Mouse (Mus musculus) heart, embryonic 10.5 days (tissue): ENCODE measurements around the gene Nob1. TPM values are rescaled to one million over a fixed set of nuclear protein-coding genes. Genes with fewer than 3 reads are reported as not detected.

ENCODE experiments used
- DNase-seq: peaks from one replicate; pipeline ENCODE4 v3.0.0-alpha.2; 2017; ENCODE audit warnings: low spot score
- H3K27ac ChIP-seq: fragments of 300-500 bp; sonication (generic); 2 replicates; pipeline ENCODE4 v1.5.1; 2016; ENCODE audit warnings: mild to moderate bottlenecking
- H3K27me3 ChIP-seq: fragments of 300-500 bp; sonication (generic); 2 replicates; pipeline ENCODE4 v1.6.1; 2016; ENCODE audit warnings: mild to moderate bottlenecking; ENCODE audit not compliant: poor library complexity, insufficient read depth, severe bottlenecking
- H3K36me3 ChIP-seq: fragments of 300-500 bp; sonication (generic); 2 replicates; pipeline ENCODE4 v1.6.1; 2016; ENCODE audit warnings: mild to moderate bottlenecking, moderate library complexity
- H3K4me1 ChIP-seq: fragments of 300-500 bp; sonication (generic); 2 replicates; pipeline ENCODE4 v1.6.1; 2016; ENCODE audit warnings: mild to moderate bottlenecking
- H3K4me3 ChIP-seq: fragments of 300-500 bp; sonication (generic); 2 replicates; pipeline ENCODE4 v1.5.1; 2016; ENCODE audit warnings: mild to moderate bottlenecking, moderate library complexity
- H3K9me3 ChIP-seq: fragments of 300-500 bp; sonication (generic); 2 replicates; pipeline ENCODE4 v1.6.1; 2016; ENCODE audit warnings: mild to moderate bottlenecking, moderate library complexity
- WGBS: fragments of 180-500 bp; shearing (Covaris S2); methylation state at CpG from one replicate; pipeline ENCODE4 v1.1.7; 2016; 5-methylcytosine and 5-hydroxymethylcytosine counted together
- polyA plus RNA-seq: library from polyadenylated mRNA; unstranded; fragments of >200 nt; fragmentation: Nextera tagmentation; extraction: Ambion mirVana; gene quantifications from 2 replicates; pipeline ENCODE4 v1.2.1, GENCODE M21; 2016

Gene Nob1
- polyA plus RNA-seq, 1 experiment from 2014 or later, result 80.1 TPM

DNA sequence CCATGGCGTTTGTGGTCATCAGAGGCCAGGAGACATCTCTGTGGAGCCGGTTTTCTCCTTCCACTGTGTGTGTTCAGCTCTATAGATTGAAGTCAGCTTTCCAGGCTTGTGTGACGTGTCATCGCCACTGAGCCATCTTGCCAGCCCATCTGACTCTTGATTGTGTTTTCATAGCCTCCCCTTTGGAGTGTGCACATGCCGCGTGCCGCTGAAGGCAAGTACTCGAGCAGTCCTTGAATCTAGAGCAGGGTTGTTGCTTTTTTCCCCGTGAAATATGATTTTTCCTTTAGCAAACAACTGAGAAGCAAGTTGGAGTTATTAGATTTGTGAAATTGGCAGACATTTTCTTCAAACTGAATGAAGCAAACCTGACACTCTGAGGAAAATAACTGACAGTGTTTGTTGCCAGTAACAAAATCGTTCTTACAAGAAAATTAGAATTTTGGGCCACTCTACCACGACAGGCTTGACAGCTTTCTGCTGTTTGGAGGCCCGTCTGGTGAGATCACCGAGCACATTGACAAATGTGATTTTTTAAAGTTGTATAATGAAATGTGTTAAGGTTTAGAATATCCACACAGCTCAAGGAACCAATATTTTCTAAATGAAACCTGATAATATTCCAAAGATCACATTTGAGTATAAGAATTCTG is 26.7 kb upstream of the Nob1 start:
- peaks cover 16% of the 10 kb centered on the region for H3K4me1 ChIP-seq
- 88% methylated on average over 13 of the region's 13 CpGs for WGBS
- DNase-seq, result no peak
- H3K27ac ChIP-seq, result no peak overlapping the region
- H3K36me3 ChIP-seq, result peaks cover 18% of the 10 kb centered on the region
- no peak overlapping the region for H3K4me3 ChIP-seq
- no peaks in the 10 kb centered on the region for H3K9me3 ChIP-seq
- no peaks in the 10 kb centered on the region for H3K27me3 ChIP-seq

DNA sequence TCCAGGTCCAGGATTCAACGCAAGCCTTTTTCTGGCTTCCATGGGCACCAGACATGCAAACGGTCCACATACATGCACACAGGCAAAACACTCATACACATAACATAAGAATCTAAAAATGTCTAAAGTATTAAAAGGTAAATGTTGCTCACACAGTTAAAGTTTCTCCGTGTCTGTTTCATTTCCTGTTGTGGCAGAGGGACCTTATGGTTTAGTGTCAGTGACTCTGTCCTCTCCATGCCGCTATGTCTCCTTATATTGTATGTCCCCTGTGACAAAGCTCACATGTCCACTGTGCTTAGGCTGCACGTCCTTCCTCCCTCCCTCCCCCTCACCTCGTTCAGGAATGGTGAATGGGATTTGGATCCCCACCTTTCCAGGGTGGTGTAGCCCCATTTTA is 24.8 kb upstream of the Nob1 start:
- 76% methylated on average over 6 of the region's 6 CpGs for WGBS
- no peak for DNase-seq
- Histone ChIP-seq H3K36me3 (peaks cover 16% of the 10 kb centered on the region), H3K4me3 (no peak overlapping the region), H3K27me3 (no peaks in the 10 kb centered on the region), H3K27ac (no peak overlapping the region), H3K4me1 (peaks cover 16% of the 10 kb centered on the region), H3K9me3 (no peaks in the 10 kb centered on the region)

DNA sequence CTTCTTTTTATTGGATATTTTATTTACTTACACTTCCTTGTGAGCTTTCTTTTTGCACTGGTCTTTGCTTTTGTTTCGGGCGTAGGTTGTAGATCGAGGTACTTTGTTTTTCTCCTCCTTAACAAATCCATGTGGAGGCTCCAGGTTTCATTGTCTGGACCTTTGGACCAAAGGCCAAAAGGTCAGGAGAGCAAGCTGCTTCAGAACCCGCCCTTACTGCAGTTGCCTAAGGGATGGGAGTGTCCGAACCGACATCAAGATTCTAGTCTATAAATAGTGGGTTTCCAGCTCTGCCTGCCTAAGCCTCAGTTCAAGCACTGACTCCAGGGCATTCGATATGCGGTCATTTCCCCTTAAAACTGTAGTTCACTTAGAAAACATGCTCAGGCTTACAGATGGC is 24.3 kb upstream of the Nob1 start:
- 0 out of 2 replicates have a peak overlapping the region, but pooled peaks have one; percentile 16 for H3K27ac ChIP-seq
- peaks cover 16% of the 10 kb centered on the region for H3K4me1 ChIP-seq
- no peak overlapping the region for H3K4me3 ChIP-seq
- 59% methylated on average over 8 of the region's 8 CpGs for WGBS
- H3K36me3 ChIP-seq, result peaks cover 16% of the 10 kb centered on the region
- no peaks in the 10 kb centered on the region for H3K27me3 ChIP-seq
- DNase-seq, result no peak
- H3K9me3 ChIP-seq, result no peaks in the 10 kb centered on the region

DNA sequence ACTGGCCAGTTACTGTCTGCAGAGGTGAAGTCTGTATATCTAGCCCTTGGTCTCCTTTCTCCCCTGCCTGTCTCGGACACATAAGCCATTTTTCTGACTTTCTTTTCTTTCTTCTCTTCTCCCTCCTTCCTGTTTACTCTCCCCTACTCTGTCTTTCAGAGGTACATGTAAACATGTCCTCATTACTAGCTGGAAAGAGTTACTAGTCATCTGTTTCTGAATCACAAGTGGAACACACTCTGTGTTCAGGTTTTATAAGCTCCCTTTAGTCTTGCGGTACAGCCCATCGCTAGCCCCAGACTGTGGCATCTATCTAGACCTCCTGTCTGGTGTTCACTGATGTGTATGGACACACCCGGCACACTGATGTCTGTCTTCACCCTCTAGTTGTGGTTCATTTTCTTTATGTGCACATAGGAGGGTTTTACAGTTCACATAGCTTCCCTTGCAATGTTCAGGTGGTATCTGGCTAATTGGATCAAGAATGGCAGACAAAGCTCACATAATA is 23.6 kb upstream of the Nob1 start:
- H3K36me3 ChIP-seq, result peaks cover 11% of the 10 kb centered on the region
- no peak overlapping the region for H3K27ac ChIP-seq
- peaks cover 16% of the 10 kb centered on the region for H3K4me1 ChIP-seq
- H3K4me3 ChIP-seq, result no peak overlapping the region
- DNase-seq, result no peak
- no peaks in the 10 kb centered on the region for H3K27me3 ChIP-seq
- no peaks in the 10 kb centered on the region for H3K9me3 ChIP-seq
- WGBS, result 85% methylated on average over 4 of the region's 4 CpGs

DNA sequence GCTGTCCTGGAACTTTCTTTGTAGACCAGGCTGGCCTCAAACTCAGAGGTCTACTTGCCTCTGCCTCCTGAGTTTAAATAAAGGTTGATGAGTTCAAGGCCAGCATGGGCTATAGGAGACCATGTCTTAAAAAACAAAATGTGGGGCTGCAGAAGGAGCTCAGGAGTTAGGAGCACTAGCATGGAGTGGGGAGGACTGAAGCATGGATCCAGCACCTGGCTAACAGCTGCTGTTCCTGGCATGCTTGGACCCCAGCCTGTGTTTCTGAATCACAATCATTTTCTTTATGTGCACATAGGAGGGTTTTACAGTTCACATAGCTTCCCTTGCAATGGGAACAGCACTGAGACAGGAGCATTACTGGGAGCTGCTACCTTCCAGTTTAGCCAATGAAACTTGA is 22.9 kb upstream of the Nob1 start:
- no peak for DNase-seq
- Histone ChIP-seq H3K27ac (no peak overlapping the region), H3K27me3 (no peaks in the 10 kb centered on the region), H3K36me3 (0 out of 2 replicates have a peak, but pooled peaks cover 4% of the 10 kb centered on the region), H3K9me3 (no peaks in the 10 kb centered on the region), H3K4me1 (peaks cover 16% of the 10 kb centered on the region), H3K4me3 (no peak overlapping the region)

DNA sequence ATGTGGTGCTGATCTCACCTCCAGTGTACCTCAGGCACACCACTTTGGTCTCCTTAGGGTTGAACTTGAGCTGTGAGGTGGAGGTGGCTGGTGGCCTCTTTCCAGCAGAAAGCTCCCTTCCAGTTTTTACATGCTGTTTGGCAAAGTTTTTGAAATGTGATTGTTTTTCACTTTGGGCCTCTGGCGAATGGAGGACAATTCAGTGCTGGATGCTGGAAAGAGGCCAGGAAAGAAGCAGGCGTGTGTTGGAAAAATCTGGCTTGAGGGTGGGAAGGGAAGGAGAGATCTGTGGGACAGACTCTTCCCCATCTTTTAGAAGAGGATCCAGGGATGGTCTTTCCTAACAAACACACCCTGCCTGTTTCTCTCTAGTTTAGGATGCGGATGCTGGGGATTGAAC is 19.8 kb upstream of the Nob1 start:
- no peak overlapping the region for H3K27ac ChIP-seq
- no peak overlapping the region for H3K4me3 ChIP-seq
- WGBS, result 72% methylated on average over 3 of the region's 3 CpGs
- no peaks in the 10 kb centered on the region for H3K9me3 ChIP-seq
- no peaks in the 10 kb centered on the region for H3K27me3 ChIP-seq
- H3K36me3 ChIP-seq, result no peaks in the 10 kb centered on the region
- no peak for DNase-seq
- peaks cover 19% of the 10 kb centered on the region for H3K4me1 ChIP-seq

DNA sequence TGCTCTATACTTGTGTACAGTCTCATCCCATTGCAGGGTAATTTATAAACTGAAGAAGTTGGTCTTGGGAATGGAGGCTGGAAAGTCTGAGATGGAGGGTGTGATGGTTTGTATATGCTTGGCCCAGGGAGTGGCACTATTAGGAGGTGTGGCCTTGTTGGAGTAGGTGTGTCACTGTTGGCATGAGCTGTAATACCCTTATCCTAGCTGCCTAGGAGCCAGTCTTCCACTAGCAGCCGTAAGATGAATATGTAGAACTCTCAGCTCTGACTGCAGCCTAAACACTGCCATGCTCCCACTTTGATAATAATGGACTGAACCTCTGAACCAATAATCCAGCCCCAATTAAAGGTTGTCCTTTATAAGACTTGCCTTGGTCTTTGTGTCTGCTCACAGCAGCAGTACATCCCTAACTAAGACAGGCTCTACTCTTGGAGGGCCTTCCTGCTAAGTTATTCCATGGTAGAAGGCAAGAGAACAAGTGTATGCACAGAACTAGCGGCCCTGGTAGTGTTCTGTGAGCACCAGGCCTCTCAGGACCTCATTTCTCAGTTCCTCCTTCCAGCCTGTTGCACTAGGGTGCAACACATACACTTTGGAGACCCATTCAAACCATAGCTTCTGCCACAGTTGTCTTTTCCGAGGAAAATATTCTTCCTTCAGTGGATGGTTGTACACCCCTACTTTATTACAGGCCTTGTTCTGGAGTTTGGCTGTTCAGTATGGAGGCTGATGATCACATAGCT is 15.2 kb upstream of the Nob1 start:
- 91% methylated on average over 3 of the region's 3 CpGs for WGBS
- no peak for DNase-seq
- Histone ChIP-seq H3K36me3 (no peaks in the 10 kb centered on the region), H3K27me3 (no peaks in the 10 kb centered on the region), H3K27ac (no peak overlapping the region), H3K4me3 (no peak overlapping the region), H3K9me3 (no peaks in the 10 kb centered on the region), H3K4me1 (peaks cover 11% of the 10 kb centered on the region; the same call in 1 of the 2 replicates)

DNA sequence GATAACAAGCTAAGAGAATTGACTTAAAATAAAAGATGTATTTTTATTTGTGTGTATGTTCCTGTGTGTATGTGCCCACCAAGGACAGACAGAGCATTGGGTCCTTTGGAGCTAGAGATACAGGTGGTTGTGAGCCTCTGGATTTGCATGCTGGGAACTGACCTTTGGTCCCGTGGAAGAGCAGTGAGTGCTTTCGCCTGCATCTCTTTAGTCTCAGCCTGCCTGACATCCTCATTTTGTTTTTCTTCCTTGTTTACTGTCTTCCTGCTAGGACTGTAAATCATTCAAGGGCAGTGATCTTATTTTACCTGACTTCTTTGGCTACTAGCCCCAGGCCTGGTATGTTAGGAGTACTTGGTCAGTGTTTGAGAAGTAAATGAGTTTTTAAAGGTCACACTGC is 12.9 kb upstream of the Nob1 start:
- DNase-seq, result no peak
- Histone ChIP-seq H3K27ac (no peak overlapping the region), H3K27me3 (no peaks in the 10 kb centered on the region), H3K4me1 (peaks cover 11% of the 10 kb centered on the region; the same call in 1 of the 2 replicates), H3K36me3 (no peaks in the 10 kb centered on the region), H3K4me3 (no peak overlapping the region), H3K9me3 (no peaks in the 10 kb centered on the region)
- 80% methylated on average over 2 of the region's 2 CpGs for WGBS

DNA sequence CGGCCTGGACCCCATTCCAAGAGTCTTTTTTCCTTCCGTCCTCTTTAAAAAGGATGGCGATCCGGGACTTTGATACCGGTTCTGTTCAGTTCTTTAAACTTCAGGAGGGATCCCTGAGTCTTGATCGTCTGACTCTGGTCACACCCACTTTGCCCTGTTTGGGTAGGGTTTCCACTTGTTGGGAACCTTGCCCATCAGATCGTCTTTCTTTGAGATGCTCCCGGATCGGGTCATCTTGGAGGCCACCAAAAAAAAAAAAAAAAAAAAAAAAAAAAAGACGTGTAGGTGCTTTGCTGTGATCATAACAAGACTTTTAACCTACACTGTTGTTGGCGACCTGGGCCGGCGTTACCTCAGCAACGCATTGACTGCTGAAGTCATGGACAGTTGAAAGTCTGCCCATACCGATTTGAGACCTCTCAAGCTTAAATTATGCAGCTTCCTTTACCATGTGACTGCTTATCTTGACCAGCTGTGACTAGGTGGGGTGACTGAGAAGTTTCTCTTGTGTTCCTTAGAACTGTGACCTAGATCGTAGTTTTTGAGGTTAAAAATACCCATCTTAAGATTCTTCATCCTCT is 12.1 kb upstream of the Nob1 start:
- peak; percentile 88 for DNase-seq
- Histone ChIP-seq H3K4me3 (peak overlapping the region; percentile 90), H3K36me3 (no peaks in the 10 kb centered on the region), H3K9me3 (no peaks in the 10 kb centered on the region), H3K4me1 (peaks cover 11% of the 10 kb centered on the region; the same call in 1 of the 2 replicates), H3K27me3 (no peaks in the 10 kb centered on the region), H3K27ac (peak overlapping the region; percentile 96)
- 10% methylated on average over 16 of the region's 16 CpGs for WGBS

DNA sequence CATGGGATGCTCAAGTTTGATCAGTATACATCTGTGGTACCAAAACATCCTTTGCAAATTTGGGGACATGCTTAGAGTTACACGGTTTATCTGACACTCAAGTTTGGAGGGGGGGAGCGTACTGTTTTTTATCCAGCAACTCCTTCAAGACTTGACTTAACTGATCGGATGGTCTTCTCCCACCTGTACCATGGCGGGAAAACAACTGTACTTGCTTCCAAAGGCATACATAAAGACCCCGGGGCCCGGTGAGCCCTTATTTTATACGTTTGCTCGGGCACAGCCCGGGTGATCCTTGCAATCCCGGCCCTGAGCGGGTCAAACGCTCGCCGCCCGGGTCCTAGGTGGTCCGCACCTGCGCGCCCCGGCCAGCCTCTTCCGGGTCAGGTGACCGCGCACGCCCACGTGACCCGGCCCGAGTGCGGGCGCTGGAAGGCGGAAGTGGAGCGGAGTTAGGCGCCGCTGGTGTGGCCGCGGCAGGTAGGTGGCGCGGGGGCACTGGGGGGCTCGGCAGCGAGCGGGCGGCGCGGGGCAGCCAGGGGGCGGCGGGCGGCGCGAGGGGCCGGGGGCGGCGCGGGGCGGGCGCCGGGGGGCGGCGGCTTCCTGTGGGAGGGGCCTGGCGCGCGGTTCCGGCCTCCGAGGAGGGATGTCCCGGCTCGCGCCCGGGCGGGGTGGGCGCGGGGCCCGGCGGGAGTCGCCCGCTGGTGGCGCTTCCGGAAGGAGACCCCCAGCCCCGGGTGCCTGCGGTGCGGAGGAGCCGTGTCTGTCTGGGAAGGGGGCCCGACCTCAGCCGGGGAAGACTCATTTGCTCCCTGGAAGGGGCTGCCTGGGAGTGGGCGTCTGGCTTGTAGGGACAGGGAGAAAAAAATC is 11.3 kb upstream of the Nob1 start, which contains the start of gene Wwp2:
Gene Wwp2, plus strand, starts transcription at position 404 of the 870 bp plus-strand sequence.
- Histone ChIP-seq H3K9me3 (no peaks in the 10 kb centered on the region), H3K27ac (peak within 1 kb of the TSS; percentile 96), H3K4me3 (peak within 1 kb of the TSS; percentile 90), H3K4me1 (peaks cover 8% of the 10 kb centered on the region; the same call in 1 of the 2 replicates), H3K36me3 (no peaks in the 10 kb centered on the region), H3K27me3 (no peaks in the 10 kb centered on the region)
- DNase-seq, result peak; percentile 89
- WGBS, result 1% methylated on average over 60 of the region's 81 CpGs

DNA sequence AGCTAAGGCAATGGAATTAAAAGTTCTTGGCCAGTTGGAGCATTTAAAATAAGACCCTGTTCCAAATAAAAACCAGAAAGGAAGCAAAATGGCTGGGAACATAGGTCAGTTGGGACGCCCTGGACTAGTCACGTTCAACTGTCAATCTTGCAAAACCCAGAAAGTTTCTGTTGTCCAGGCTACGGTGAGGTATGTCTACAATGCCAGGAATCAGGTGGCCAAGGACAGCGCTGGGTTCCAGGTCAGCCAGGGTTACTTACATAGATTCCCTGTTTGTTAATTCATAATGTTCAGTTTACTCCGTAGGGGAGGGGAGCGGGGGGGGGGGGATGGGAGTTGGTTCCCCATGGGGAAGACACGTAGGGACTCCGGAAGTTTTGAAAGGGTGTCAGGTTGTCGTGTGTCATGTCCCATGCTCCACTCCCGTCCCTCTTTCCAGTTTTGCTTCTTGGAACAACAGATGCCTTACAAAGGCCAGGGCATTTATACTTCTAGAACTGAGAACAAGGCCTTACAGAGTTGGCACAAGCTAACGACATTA is 10.6 kb upstream of the Nob1 start:
- peaks cover 8% of the 10 kb centered on the region; the same call in 1 of the 2 replicates for H3K4me1 ChIP-seq
- peak overlapping the region; percentile 96 for H3K27ac ChIP-seq
- peak overlapping the region; percentile 90 for H3K4me3 ChIP-seq
- H3K36me3 ChIP-seq, result no peaks in the 10 kb centered on the region
- H3K9me3 ChIP-seq, result no peaks in the 10 kb centered on the region
- no peak for DNase-seq
- no peaks in the 10 kb centered on the region for H3K27me3 ChIP-seq
- WGBS, result 29% methylated on average over 11 of the region's 11 CpGs

DNA sequence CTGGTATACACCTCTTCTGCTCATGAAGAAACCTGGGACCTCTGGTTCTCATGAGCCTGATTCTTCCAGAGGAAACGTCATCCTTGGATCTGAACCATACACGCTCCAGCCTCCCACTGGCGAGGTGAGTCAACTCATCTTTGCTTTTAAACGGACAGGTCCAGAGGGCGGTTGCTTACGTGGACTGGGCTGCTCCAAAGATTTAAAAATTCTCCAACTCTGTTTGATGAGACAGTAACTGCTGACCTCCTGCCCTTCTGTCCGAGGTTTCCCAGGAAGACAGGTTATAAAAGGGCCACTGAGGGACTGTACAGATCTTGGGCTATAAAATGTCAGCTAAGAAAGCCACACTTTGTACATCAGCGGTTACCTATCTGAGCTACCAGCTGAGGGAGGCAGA is 6.0 kb upstream of the Nob1 start:
- Histone ChIP-seq H3K27me3 (no peaks in the 10 kb centered on the region), H3K36me3 (no peaks in the 10 kb centered on the region), H3K9me3 (no peaks in the 10 kb centered on the region), H3K4me1 (peaks cover 3% of the 10 kb centered on the region; the same call in 1 of the 2 replicates), H3K27ac (no peak overlapping the region), H3K4me3 (no peak overlapping the region)
- DNase-seq, result no peak
- 82% methylated on average over 8 of the region's 8 CpGs for WGBS
